Mouse (Mus musculus): ENCODE results near the gene Toe1.

The Toe1 gene

DNA sequence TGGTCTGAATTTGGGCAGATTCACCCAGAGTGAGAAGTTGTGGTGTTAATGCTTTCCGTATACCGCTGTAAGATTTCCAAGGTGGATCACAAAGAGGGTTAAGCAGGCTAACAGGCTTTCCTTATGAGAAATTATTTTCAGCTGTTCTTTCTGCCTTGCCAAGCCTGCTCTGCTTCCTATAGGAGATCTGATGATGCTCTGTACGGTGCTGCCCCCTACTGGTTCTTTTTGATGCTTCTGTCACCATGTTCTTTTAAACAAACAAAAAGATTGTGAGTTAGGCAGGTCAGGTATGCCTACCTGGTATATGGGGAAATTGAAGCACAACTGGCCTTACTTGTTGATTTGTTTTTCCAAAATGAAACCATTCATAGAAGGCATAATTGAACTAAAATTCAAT is 18.5 kb downstream of the Toe1 start:
- peak; percentile 68 for DNase-seq

DNA sequence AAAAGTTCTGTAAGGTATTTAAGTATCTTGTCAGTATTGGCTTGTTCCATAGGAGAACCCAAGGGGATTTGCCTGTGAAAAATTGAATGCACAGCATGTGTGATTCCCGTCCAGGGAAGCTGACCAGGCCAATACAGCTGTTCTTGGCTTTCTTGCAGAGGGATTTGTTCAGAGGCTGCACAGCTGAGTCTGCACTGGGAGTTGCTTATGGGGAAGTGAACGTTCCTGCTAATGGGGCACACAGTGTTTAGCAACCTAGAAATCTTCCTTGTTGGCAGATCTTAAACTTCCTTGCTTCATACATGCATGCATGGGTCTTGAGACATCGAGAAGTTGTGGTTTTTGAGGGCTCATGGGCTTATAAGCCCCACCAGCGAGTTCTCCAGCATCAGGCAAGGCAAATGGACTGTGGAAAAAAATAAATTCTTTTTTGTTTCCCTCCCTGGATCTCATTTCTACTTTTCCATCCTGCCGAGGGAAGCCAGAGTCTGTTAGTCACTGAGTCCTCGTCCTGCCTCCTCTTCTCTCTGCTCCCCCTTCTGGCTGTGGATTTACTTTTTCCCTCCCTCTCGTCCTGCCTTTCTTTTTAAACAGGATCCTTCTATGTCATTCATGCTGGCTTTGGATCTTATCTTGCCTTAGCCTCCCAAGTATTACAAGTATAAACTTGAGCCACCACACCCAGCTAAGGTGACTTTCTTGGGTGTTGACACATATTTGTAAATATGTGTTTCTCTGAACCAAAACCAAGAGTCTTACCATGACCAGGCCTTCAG is 19.3 kb downstream of the Toe1 start:
- no peak for DNase-seq

DNA sequence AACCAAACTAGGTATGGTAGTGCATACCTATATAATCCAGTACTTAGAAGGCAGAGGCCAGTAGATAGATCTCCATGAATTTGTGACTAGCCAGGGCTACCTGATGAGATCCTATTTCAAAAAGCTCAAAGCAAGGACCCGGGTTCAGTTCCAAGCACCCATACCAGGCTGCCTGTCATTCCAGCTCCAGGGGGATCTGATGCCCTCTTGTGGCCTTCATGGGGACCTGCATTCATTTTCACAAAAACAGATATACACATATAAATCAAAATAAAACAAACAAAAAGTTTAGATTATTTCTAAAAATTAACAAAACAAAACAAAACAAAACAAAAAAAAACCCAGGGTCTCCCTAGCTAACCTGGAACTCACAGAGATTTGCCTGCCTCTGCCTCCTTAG is 20.9 kb downstream of the Toe1 start:
- DNase-seq, result no peak

DNA sequence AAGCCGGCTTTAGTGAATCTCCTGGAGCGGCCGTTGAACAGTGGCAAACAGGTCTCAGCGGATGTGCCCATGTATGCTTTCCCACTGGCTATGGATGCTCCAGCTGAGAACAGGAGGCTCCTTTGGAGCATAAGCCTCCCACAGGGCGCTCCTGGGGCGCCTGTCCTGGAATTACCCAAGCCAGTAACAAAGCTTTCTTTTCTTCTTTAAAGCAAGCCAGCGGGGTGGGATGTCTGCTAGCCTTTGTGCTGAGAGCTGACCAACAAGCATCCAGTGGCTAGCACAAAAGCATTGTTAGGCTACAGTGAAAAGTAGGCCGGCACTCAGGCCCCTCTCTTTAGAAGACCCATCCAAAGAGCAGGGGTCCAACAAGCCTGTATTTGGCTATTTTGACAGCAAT is 25.3 kb downstream of the Toe1 start:
- peak; percentile 19 for DNase-seq

DNA sequence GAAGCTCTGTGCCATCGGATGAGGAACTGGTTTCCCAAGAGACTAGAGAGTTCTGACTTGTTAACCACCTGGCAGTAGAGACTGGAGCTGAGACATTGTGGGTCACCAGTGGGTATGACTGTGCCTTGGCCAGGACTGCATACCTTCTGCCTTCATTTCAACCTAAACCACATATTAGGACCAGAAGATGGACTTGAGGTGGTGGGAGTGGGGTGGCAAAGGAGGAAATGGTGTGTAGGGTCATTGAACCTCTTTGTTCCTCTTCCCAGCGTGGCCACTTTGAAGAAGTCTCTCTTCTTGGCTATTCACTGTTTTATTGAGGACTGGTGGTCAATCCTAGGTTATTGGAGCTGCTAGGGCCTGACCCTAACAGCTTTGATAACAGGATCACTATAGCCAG is 26.1 kb downstream of the Toe1 start:
- DNase-seq, result no peak

DNA sequence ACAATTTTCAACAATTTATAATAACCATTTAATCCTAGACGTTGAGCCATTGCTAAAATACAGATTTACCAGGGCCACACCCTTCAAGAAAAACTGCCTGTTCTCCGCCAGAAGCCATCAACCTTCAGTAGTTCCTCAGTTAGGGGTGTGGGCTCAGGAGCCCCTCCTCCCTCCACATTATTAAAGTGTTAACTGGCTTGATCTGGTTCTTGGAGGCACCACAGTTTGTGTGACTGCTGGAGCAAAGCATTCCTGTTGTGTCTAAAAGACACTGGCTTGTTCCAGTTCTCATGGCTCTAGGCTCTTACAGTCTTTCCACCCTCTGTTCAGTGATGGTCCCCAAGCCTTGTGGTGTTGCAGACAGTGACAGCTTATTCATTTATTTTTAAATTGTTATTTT is 26.9 kb downstream of the Toe1 start:
- no peak for DNase-seq

DNA sequence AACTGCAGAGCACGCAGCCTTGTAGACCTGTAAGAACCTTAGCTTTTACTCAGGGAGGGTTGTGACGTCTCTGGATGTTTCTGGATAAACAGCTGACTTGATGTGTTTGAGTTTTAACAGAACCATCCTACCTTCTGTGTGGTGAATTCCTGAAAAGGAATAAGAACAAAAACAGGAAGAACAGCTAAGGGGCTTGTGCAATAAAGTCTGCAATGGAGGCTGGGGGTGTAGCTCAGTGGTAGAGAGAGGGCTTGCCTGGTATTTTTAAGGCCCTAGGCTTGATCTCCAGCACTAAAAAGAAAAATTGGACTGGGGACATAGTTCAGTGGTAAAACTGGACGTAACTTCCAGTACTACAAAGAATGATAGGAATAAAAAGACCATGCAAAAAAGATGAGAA is 30.4 kb downstream of the Toe1 start:
- no peak for DNase-seq

DNA sequence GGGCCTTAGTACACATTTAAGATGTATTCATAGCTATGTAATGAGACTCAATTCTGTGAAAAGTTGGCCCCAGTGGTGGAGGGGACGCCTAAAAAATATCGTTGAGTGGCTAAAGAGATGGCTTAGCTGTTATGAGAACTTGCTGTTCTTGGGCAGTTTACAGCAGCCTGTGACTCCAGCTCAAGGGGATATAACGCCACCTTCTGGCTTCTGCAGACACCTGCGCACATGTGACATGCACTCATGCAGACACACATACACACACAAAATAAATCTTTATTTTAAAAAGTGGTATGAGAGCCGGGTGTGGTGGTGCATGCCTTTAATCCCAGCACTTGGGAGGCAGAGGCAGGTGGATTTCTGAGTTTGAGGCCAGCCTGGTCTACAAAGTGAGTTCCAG is 31.0 kb downstream of the Toe1 start:
- no peak for DNase-seq

DNA sequence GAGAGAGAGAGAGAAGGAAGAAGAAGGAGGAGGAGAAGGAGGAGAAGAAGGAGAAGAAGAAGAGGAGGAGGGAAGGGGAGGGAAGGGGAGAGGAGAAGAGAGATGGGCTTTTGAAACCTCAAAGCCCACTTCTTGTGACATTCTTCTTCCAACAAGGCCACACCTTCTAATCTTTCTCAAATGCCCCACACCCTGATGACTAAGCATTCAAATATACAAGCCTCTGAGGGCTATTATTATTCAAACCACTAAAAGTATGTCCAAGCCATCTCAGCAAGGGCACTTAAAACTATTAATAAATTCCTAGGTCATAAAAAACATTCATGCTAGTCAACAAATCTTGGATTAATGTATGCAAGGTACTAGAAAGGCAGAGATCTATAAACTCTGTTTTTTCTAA is 38.4 kb downstream of the Toe1 start:
- DNase-seq, result no peak

DNA sequence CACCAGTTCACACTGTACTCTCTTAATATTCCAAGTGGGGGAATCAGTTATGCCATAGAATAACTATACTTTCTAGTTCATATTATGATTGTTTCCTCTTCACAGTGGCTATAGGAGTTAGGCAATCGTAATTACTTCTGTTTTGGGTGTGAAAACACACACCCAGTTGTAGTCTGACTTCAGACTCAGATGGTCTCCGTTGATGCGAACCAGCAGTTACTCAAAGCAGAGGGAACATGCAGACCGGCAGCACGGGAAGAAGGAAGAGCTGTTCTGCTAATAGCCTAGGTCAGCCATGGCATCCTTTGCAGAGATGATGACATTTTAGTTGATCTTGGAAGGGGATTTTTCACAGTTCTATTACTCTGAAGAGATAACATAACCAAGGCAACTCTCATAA is 38.9 kb downstream of the Toe1 start:
- no peak for DNase-seq

DNA sequence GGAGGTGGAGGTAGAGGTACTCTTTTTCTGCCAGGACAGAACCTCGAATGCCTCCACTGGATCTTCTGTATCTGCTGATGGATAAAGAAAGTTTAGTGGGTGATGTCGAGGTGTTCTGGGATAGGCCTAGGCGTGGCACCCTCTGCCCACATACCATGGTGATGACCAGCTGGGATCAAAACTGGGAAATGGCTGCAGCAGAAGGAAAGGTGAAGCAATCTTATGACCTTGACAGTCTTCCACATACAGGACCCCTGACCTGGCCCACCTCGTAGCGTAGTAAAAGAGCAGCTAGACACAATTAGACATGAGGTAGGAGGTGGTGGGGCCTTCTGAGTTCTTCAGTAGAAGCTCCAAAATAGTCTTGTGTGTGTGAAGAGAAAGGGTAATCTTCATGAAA is 43.4 kb downstream of the Toe1 start:
- no peak for DNase-seq

DNA sequence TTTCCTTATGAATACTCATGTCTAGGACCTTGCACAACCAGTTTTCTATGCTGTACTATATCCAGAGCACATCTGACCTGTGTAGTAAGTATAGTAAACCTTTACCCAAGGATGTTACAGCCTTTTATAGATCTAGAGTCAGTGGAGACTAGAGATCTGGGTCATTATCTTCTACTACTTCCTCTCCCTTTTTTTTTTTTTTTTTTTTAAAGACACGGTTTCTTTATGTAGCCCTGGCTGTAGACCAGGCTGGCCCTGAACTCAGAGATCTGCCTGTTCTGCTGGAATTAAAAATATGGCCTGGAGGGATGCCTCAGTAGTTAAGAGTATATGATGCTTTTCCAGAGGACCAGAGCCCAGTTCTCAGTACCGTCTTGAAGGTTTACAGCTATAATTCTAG is 45.5 kb downstream of the Toe1 start:
- DNase-seq, result no peak

DNA sequence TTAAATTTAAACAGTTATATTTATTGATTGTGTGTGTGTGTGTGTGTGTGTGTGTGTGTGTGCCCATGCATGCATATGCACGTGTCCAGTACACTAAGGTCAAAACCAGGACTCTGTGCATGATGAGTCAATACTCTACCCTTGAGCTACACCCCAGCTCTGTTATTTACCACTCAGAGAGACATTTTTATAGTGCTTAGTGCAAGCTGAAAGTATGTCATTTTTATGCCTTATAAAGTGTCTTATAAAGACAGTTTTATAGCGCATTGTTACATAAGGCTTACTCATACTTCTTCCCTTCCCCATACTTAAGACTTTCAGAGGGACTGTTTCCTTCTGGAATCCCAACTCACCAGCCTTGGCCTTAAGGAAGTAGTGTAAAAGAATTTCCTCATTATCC is 57.7 kb downstream of the Toe1 start:
- no peak for DNase-seq

All from cerebellum, adult 11-12 months (tissue).